Mouse (Mus musculus) kidney, postnatal 0 days (tissue): Measurements from ENCODE around the gene Fgf22. TPM values are rescaled to one million over a fixed set of nuclear protein-coding genes. Genes with fewer than 3 reads are reported as not detected.

ENCODE experiments used
- ATAC-seq: fragments of 200-750 bp; cut with Nextera tagmentation; replicated peaks from 2 replicates; pipeline ENCODE4 v1.8.0; 2017; ENCODE audit warnings: low read depth, moderate number of reproducible peaks, moderate TSS enrichment, moderate library complexity; ENCODE audit not compliant: low FRiP score
- DNase-seq: peaks from one replicate; pipeline ENCODE4 v3.0.0-alpha.2; 2016; ENCODE audit warnings: low spot score
- H3K27ac ChIP-seq: fragments of 300-500 bp; sonication (generic); 2 replicates; pipeline ENCODE4 v1.5.1; 2014; ENCODE audit warnings: mild to moderate bottlenecking
- H3K27me3 ChIP-seq: fragments of 300-500 bp; sonication (generic); 2 replicates; pipeline ENCODE4 v1.6.1; 2014; ENCODE audit warnings: low read length, mixed read lengths; ENCODE audit not compliant: insufficient read depth
- H3K36me3 ChIP-seq: fragments of 300-500 bp; sonication (generic); 2 replicates; pipeline ENCODE4 v1.6.1; 2014; ENCODE audit warnings: low read length, mixed read lengths; ENCODE audit not compliant: insufficient read depth
- H3K4me1 ChIP-seq: fragments of 300-500 bp; sonication (generic); replicated peaks from 2 replicates; pipeline ENCODE4 v1.6.1; 2014; ENCODE audit warnings: antibody characterized with exemption, low read length, mixed read lengths; ENCODE audit not compliant: insufficient read depth
- H3K4me2 ChIP-seq: fragments of 300-500 bp; sonication (generic); 2 replicates; pipeline ENCODE4 v1.6.1; 2014; ENCODE audit warnings: mild to moderate bottlenecking, low read length, moderate library complexity, mixed read lengths
- H3K4me3 ChIP-seq: fragments of 300-500 bp; sonication (generic); replicated peaks from 2 replicates; pipeline ENCODE4 v1.5.1; 2014; ENCODE audit warnings: low read depth, low read length
- H3K9ac ChIP-seq: fragments of 300-500 bp; sonication (generic); 2 replicates; pipeline ENCODE4 v1.6.1; 2014; ENCODE audit warnings: low read depth, low read length
- H3K9me3 ChIP-seq: fragments of 300-500 bp; sonication (generic); replicated peaks from 2 replicates; pipeline ENCODE4 v1.6.1; 2016; ENCODE audit warnings: low read length, inconsistent platforms, mixed read lengths
- CTCF ChIP-seq: IDR thresholded peaks from 2 replicates; pipeline ENCODE4 v1.5.1; 2016; ENCODE audit warnings: antibody characterized with exemption, low read depth, mild to moderate bottlenecking, moderate library complexity
- WGBS: fragments of 180-500 bp; shearing (Covaris S2); extraction: QIAGEN DNeasy Blood & Tissue Kit; methylation state at CpG from one replicate; pipeline ENCODE4 v1.1.7; 2014; 5-methylcytosine and 5-hydroxymethylcytosine counted together
- polyA plus RNA-seq: library from polyadenylated mRNA; unstranded; fragments of >200 nt; fragmentation: Nextera tagmentation; extraction: Ambion mirVana; gene quantifications from 2 replicates; pipeline ENCODE4 v1.2.1, GENCODE M21; 2015

Fgf22 gene
- polyA plus RNA-seq, 1 experiment from 2014 or later, result 0.11 TPM

DNA sequence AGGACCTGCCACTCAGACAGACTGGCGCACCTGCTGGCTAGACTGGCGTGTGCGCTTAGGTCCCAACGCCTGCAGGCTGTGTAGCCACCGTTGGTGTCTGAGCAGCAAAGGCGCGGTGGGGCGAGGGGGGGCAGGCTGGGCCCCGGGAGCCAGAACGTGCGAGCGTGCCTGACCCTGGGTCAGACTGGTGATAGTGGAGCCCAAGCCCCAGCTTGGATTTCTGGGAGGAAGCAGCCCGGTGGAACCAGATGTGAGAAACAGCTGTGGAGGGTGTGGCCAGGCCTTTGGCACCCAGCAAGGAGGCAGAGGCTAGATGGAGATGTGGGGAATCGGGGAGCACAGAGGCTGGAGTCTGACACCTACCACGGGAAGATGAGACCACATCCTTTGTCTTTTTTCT lies 42.5 kb downstream of the Fgf22 start:
- H3K36me3 ChIP-seq, result peaks cover 3% of the 10 kb centered on the region; the same call in 1 of the 2 replicates

DNA sequence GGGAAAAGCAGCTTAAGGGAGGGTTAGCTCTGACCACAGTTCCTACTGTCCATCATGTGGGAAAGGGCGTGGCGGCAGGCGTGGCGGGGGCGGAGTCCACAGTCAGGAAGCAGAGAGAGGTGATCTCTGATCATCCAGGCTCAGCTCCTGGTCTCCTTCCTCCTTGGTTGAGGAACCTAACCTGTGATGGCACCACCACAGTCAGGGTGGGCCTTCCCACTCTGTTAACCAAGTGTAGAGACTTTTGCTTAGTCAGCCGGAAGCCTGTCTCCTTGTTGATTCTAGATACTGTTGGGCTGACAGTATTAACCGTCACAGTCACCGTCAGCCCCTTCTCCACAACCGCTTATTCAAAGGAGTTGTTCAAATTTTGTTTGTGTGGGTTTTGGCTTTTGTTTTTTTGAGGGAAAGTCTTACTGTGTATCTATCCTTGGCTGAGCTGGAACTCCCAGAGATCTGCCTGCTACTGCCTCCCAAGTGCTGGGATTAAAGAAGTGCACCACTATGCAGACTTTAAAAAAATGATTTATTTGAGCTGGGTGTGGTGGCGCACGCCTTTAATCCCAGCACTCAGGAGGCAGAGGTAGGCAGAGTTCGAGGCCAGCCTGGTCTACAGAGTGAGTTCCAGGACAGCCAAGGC lies 43.5 kb downstream of the Fgf22 start:
- DNase-seq (no peak), ATAC-seq (no peak)
- no peaks in the 10 kb centered on the region for H3K9me3 ChIP-seq
- H3K4me3 ChIP-seq, result no peak overlapping the region
- no peaks in the 10 kb centered on the region for H3K27me3 ChIP-seq
- whole genome bisulfite sequencing, result 77% methylated on average over 12 of the region's 12 CpGs
- peaks cover 3% of the 10 kb centered on the region; the same call in 1 of the 2 replicates for H3K36me3 ChIP-seq
- TF ChIP-seq CTCF, result no peak
- H3K27ac ChIP-seq, result no peak overlapping the region
- no peak overlapping the region for H3K9ac ChIP-seq
- H3K4me1 ChIP-seq, result peaks cover 32% of the 10 kb centered on the region
- no peak overlapping the region for H3K4me2 ChIP-seq

More for the DNA sequence above, 42.5 kb downstream of the Fgf22 start:
- H3K27ac ChIP-seq, result no peak overlapping the region
- ATAC-seq (no peak), DNase-seq (no peak)
- no peaks in the 10 kb centered on the region for H3K9me3 ChIP-seq
- no peak for TF ChIP-seq CTCF
- no peak overlapping the region for H3K9ac ChIP-seq
- H3K4me3 ChIP-seq, result no peak overlapping the region
- peaks cover 28% of the 10 kb centered on the region for H3K4me1 ChIP-seq
- peak overlapping the region; percentile 13; the same call in 1 of the 2 replicates for H3K4me2 ChIP-seq
- 38% methylated on average over 15 of the region's 15 CpGs for WGBS
- H3K27me3 ChIP-seq, result no peaks in the 10 kb centered on the region

DNA sequence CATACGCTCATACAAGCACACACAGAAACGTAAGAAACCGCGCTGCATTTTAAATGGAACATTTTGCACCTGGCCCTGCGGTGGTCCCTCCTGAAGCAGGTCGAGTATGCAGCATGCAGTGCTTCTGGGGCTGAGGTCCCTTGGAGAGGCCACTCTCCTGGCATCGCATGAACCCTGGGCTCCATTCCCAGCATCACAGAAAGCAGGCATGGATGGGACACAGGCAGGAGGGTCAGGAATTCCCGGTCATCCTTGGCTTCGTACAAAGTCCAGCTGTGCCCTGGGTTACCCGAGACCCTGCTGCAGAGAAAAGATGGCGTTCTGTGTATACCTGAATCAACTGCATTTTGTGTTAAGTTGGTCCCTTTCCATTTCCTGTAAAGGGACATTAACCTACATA lies 45.6 kb downstream of the Fgf22 start:
- DNase-seq, result no peak
- no peak overlapping the region for H3K4me2 ChIP-seq
- no peaks in the 10 kb centered on the region for H3K27me3 ChIP-seq
- no peak for TF ChIP-seq CTCF
- peaks cover 36% of the 10 kb centered on the region for H3K4me1 ChIP-seq
- no peaks in the 10 kb centered on the region for H3K9me3 ChIP-seq
- peaks cover 3% of the 10 kb centered on the region; the same call in 1 of the 2 replicates for H3K36me3 ChIP-seq
- no peak overlapping the region for H3K27ac ChIP-seq
- no peak overlapping the region for H3K4me3 ChIP-seq
- 67% methylated on average over 11 of the region's 11 CpGs for WGBS
- no peak for ATAC-seq
- no peak overlapping the region for H3K9ac ChIP-seq

DNA sequence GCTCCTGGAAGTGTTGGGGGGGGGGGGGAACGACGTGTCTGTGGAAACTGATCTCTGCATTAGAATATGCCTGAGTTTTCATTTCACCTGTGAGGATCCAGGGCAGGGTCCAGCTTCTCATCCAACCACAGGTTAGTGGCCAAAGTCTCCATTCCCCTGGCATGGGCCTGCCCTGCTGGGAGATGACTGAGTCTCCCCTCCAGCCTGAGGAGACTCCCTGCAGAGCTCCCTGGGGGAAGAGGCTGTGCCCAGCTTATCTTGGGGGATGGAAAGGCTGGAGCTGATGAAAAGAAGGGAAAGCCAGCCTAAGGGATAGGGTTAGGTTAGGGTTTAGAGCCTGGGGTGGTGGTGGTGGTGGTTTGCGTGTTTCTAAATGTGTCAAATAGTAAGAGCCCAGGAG lies 47.0 kb downstream of the Fgf22 start:
- peaks cover 44% of the 10 kb centered on the region for H3K4me1 ChIP-seq
- no peak for DNase-seq
- H3K4me3 ChIP-seq, result no peak overlapping the region
- peak overlapping the region; percentile 86 for H3K27ac ChIP-seq
- H3K4me2 ChIP-seq, result peak overlapping the region; percentile 31
- ATAC-seq, result peak; percentile 43
- TF ChIP-seq CTCF, result no peak
- peaks cover 3% of the 10 kb centered on the region; the same call in 1 of the 2 replicates for H3K36me3 ChIP-seq
- 30% methylated on average over 3 of the region's 3 CpGs for WGBS
- no peaks in the 10 kb centered on the region for H3K27me3 ChIP-seq
- H3K9ac ChIP-seq, result no peak overlapping the region; the same call in 1 of the 2 replicates
- H3K9me3 ChIP-seq, result no peaks in the 10 kb centered on the region

DNA sequence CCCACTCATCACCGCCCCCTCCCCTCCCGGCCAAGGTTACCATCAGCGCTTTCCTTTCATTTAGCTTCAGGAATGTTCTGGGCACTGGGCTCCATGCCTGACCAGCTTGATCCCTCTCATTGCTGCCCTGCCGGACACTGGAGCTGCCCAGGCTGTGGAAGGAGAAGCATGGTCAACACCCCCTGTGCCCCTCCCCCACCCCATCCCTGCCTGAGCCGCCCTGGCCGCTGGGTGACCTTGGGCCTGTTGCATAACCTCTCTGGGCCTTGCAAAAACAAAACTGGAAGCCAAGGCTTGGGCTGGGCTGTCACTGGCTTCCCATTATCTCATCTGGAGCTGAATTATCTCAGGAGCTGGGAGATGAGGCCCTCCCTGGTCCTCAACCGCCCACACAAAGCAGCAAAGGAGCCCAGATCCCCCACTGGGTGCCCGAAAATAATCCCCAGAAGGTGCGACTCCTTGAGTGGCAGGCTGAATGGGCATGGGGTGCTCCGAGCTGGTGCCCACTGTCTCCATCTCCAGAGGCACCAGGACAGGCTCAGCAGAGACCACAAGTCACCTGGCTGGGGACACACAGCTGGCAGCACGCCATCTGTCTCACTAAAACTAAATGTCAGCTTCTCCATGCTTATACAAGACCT lies 47.6 kb downstream of the Fgf22 start:
- Histone ChIP-seq H3K27ac (peak overlapping the region; percentile 86), H3K4me1 (peaks cover 48% of the 10 kb centered on the region), H3K4me2 (peak overlapping the region; percentile 31), H3K27me3 (no peaks in the 10 kb centered on the region), H3K9me3 (no peaks in the 10 kb centered on the region), H3K4me3 (no peak overlapping the region), H3K9ac (peak overlapping the region; percentile 49; the same call in 1 of the 2 replicates), H3K36me3 (peaks cover 3% of the 10 kb centered on the region; the same call in 1 of the 2 replicates)
- 27% methylated on average over 10 of the region's 11 CpGs for WGBS
- TF ChIP-seq CTCF, result no peak
- peak; percentile 84 for ATAC-seq
- DNase-seq, result peak; percentile 82

DNA sequence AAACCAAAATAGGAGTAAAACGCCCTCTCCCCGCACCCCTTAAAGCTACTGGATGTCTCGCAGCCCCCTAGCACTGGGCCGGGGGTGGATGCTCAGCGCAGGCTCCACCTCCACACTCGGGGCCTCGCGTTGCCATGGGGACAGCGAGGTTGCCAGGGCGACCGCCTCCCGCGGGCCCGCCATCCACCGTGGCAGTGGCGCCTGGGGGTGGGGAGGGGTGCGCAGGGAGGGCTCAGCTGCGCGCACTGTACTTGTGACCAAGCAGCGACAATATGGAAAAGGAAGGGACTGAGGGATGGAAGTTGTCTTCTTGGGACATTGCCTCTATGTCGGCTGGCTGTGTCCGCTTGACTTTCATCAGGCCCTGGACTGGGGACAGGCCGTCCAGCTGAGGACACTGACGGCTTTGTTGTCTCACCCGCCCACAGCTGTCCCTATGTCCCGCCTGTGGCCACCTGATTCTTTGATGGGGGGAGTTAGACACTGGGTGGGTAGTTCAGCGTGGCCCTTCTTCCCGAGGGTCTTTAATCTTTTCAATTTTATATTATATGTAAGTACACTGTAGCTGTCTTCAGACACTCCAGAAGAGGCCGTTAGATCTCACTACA lies 48.9 kb downstream of the Fgf22 start:
- no peak for TF ChIP-seq CTCF
- H3K36me3 ChIP-seq, result peaks cover 9% of the 10 kb centered on the region; the same call in 1 of the 2 replicates
- 0 out of 2 replicates have a peak overlapping the region, but pooled peaks have one; percentile 27 for H3K9ac ChIP-seq
- peak overlapping the region; percentile 15; the same call in 1 of the 2 replicates for H3K4me2 ChIP-seq
- H3K4me1 ChIP-seq, result peaks cover 48% of the 10 kb centered on the region
- H3K4me3 ChIP-seq, result no peak overlapping the region
- H3K27me3 ChIP-seq, result no peaks in the 10 kb centered on the region
- H3K9me3 ChIP-seq, result no peaks in the 10 kb centered on the region
- H3K27ac ChIP-seq, result no peak overlapping the region
- 12% methylated on average over 29 of the region's 29 CpGs for WGBS
- ATAC-seq (no peak), DNase-seq (peak; percentile 35)
